Mouse (Mus musculus): Measurements from ENCODE around the gene Grin2d.

GRCm38 (mm10) chr7:45856950-45857901 is 21.0 kb downstream of the Grin2d start:
- TF ChIP-seq POLR2A (IDR thresholded peaks at IDR 0.05; ENCODE audit: low read depth, low read length) (no peak), CTCF (IDR thresholded peaks at IDR 0.05; ENCODE audit: extremely low read depth, insufficient read length, insufficient replicate concordance, low read depth, low read length) (no peak)
